In the genomic region with DNA sequence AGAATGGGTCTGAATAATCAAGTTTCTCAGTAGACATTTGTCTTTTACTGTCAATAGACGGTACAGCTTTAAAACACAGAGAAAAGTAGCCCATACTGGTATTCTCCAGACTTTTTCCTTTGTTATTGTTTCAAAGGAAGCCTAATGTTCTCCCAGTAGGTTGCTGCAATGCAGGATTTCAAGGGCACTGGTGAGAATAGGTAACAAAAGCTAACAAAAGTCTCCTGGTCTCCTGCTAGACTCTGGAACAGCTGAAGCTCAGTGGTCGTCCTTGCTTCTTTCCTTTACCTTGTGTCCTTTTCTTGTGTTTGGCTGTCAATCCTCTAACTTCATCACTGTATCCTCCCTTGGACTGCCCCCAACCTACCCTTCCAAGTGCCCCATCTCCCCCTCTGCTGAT, we compare ENCODE assay signal across 27 mouse cellular contexts.
"Had no signal": no experiment of that assay in that cellular context is flagged by ENCODE, and none has a peak within 500 bp of the region (broad histone marks: within the 10 kb centered on the region; RNA-seq: fewer than 3 reads in every experiment).

No protein-coding gene starts in this region.

- ATAC-seq: forebrain, embryonic 13.5 days; forebrain, embryonic 14.5 days; forebrain, embryonic 15.5 days; forebrain, embryonic 16.5 days; forebrain, postnatal 0 days had no signal

- H3K27ac ChIP-seq: embryonic facial prominence, embryonic 10.5 days; embryonic facial prominence, embryonic 12.5 days; embryonic facial prominence, embryonic 13.5 days; embryonic facial prominence, embryonic 15.5 days; forebrain, embryonic 10.5 days; forebrain, embryonic 12.5 days; forebrain, embryonic 13.5 days; forebrain, embryonic 15.5 days; gastrocnemius, adult 2 months; heart, adult 2 months; heart, embryonic 10.5 days had no signal

- H3K36me3 ChIP-seq: embryonic facial prominence, embryonic 10.5 days; embryonic facial prominence, embryonic 12.5 days; embryonic facial prominence, embryonic 13.5 days; embryonic facial prominence, embryonic 15.5 days; forebrain, embryonic 10.5 days; forebrain, embryonic 12.5 days; forebrain, embryonic 15.5 days; heart, embryonic 10.5 days had no signal

- H3K9me3 ChIP-seq: embryonic facial prominence, embryonic 10.5 days; embryonic facial prominence, embryonic 12.5 days; embryonic facial prominence, embryonic 13.5 days; embryonic facial prominence, embryonic 15.5 days; forebrain, embryonic 10.5 days; forebrain, embryonic 12.5 days; forebrain, embryonic 13.5 days; forebrain, embryonic 15.5 days; heart, embryonic 10.5 days had no signal

- H3K9ac ChIP-seq: embryonic facial prominence, embryonic 12.5 days; embryonic facial prominence, embryonic 13.5 days; embryonic facial prominence, embryonic 15.5 days; forebrain, embryonic 12.5 days; forebrain, embryonic 13.5 days; forebrain, embryonic 15.5 days; forebrain, postnatal 0 days had no signal

- H3K4me2 ChIP-seq: embryonic facial prominence, embryonic 12.5 days; embryonic facial prominence, embryonic 13.5 days; embryonic facial prominence, embryonic 15.5 days; forebrain, embryonic 12.5 days; forebrain, embryonic 13.5 days; forebrain, embryonic 15.5 days; heart, embryonic 11.5 days had no signal

- H3K4me3 ChIP-seq: embryonic facial prominence, embryonic 10.5 days; embryonic facial prominence, embryonic 12.5 days; embryonic facial prominence, embryonic 13.5 days; embryonic facial prominence, embryonic 15.5 days; erythroblast, embryonic 14.5 days; forebrain, embryonic 10.5 days; forebrain, embryonic 12.5 days; forebrain, embryonic 13.5 days; forebrain, embryonic 15.5 days; gastrocnemius, adult 2 months; heart, adult 2 months; heart, embryonic 10.5 days had no signal

- H3K27me3 ChIP-seq: embryonic facial prominence, embryonic 12.5 days; embryonic facial prominence, embryonic 13.5 days; embryonic facial prominence, embryonic 15.5 days; forebrain, embryonic 12.5 days; forebrain, embryonic 13.5 days; forebrain, embryonic 15.5 days had no signal

- H3K4me1 ChIP-seq: embryonic facial prominence, embryonic 10.5 days; embryonic facial prominence, embryonic 12.5 days; embryonic facial prominence, embryonic 13.5 days; embryonic facial prominence, embryonic 15.5 days; forebrain, embryonic 10.5 days; forebrain, embryonic 12.5 days; forebrain, embryonic 13.5 days; forebrain, embryonic 15.5 days; heart, embryonic 10.5 days had no signal

- DNase-seq: cerebellum, adult 9-11 months; cerebellum, postnatal 10 days; cerebellum, postnatal 14 days; cerebellum, postnatal 25 days; cerebellum, postnatal 36 days; embryo, embryonic 11 days; forebrain, postnatal 0 days; gastrocnemius, adult 2 months; gastrocnemius, postnatal 10 days; gastrocnemius, postnatal 14 days; gastrocnemius, postnatal 25 days; heart, adult 11 months; heart, adult 18-20 months; heart, adult 2 months had no signal
